1 mouse cellular context compared by ENCODE assay signal in genomic region chr2:130283854-130284654, GRCm38 (mm10).
TF ChIP-seq lines count a peak whose summit lies in the region.

TSS of gene Idh3b (minus strand) at chr2:130284547.

TF ChIP-seq in CH12.LX, 34 proteins besides CTCF, POLR2A, EP300 and RAD21 (continued from another document):
- TF ChIP-seq POLR2AphosphoS2 (IDR thresholded peaks at IDR 0.05; ENCODE audit: low read depth, low read length), result peak; percentile 65; the same call in 1 of the 2 replicates
- TF ChIP-seq MEF2A (IDR thresholded peaks at IDR 0.05; ENCODE audit: borderline replicate concordance, low read depth, low read length), result 0 out of 2 replicates have a peak, but pooled peaks have one; percentile 42
- peak; percentile 92 for TF ChIP-seq HCFC1 (IDR thresholded peaks at IDR 0.05; ENCODE audit: low read depth, low read length)
- 0 out of 2 replicates have a peak, but pooled peaks have one; percentile 11 for TF ChIP-seq BHLHE40 (IDR thresholded peaks at IDR 0.05; ENCODE audit: low read depth, low read length)
- peak; percentile 83 for TF ChIP-seq ZMIZ1 (IDR thresholded peaks at IDR 0.05; ENCODE audit: low read depth, low read length)
- TF ChIP-seq UBTF (IDR thresholded peaks at IDR 0.05; ENCODE audit: low read depth, low read length), result no peak
- no peak for TF ChIP-seq ZNF384 (IDR thresholded peaks at IDR 0.05; ENCODE audit: low read depth, low read length)
- TF ChIP-seq MXI1 (IDR thresholded peaks at IDR 0.05; ENCODE audit: low read depth, low read length), result peak; percentile 80; the same call in 1 of the 2 replicates
- TF ChIP-seq MYC (IDR thresholded peaks at IDR 0.05; ENCODE audit: low read depth, low read length), result peak; percentile 59; the same call in 1 of the 2 replicates
- TF ChIP-seq PAX5 (IDR thresholded peaks at IDR 0.05; ENCODE audit: low read length), result no peak
- peak; percentile 88; the same call in 1 of the 2 replicates for TF ChIP-seq KAT2A (IDR thresholded peaks at IDR 0.05; ENCODE audit: insufficient replicate concordance, low read length)
- TF ChIP-seq TCF12 (IDR thresholded peaks at IDR 0.05; ENCODE audit: low read depth, low read length), result peak; percentile 94
